Mouse (Mus musculus): Measurements from ENCODE around the gene Cnih3. TPM values are rescaled to one million over a fixed set of nuclear protein-coding genes. Genes with fewer than 3 reads are reported as not detected.

The Cnih3 gene
- polyA plus RNA-seq, 1 experiment: 0.07 TPM

- no peaks in the 10 kb centered on the region for H3K79me3 ChIP-seq (ENCODE audit: low read depth)
- H3K79me2 ChIP-seq (ENCODE audit: control insufficient read depth, insufficient read depth): no peaks in the 10 kb centered on the region
- H3K36me3 ChIP-seq (ENCODE audit: control insufficient read depth, insufficient read depth): no peaks in the 10 kb centered on the region
- no peak overlapping the region for H3K4me3 ChIP-seq (ENCODE audit: insufficient read depth, poor library complexity, severe bottlenecking)
- TF ChIP-seq MYOG (IDR thresholded peaks at IDR 0.05; ENCODE audit: control insufficient read depth, extremely low read depth, insufficient read length) (no peak), USF1 (IDR thresholded peaks at IDR 0.05; ENCODE audit: low read depth) (no peak), CEBPB (IDR thresholded peaks at IDR 0.05; ENCODE audit: low read depth) (no peak), CTCF (IDR thresholded peaks at IDR 0.05; ENCODE audit: control insufficient read depth, insufficient read depth, insufficient read length) (no peak), MYOD1 (IDR thresholded peaks at IDR 0.05; ENCODE audit: control insufficient read depth, insufficient read length, low read depth) (no peak), MAX (IDR thresholded peaks at IDR 0.05) (no peak), FOSL1 (IDR thresholded peaks at IDR 0.05; ENCODE audit: insufficient read depth, low read length, poor library complexity, severe bottlenecking) (no peak)
- no peaks in the 10 kb centered on the region for H3K27me3 ChIP-seq (ENCODE audit: control insufficient read depth, insufficient read depth, insufficient read length)
- H3ac ChIP-seq (ENCODE audit: control insufficient read depth, insufficient read length, low read depth): no peak overlapping the region
These were observed 40.1 kb downstream of the Cnih3 start for GRCm38 (mm10) chr1:181392489-181392888.

GRCm38 (mm10) chr1:181393250-181394149, 41.1 kb downstream of the Cnih3 start:
- H3ac ChIP-seq (ENCODE audit: control insufficient read depth, insufficient read length, low read depth): no peak overlapping the region
- no peaks in the 10 kb centered on the region for H3K79me2 ChIP-seq (ENCODE audit: control insufficient read depth, insufficient read depth)
- no peak overlapping the region for H3K4me3 ChIP-seq (ENCODE audit: insufficient read depth, poor library complexity, severe bottlenecking)
- TF ChIP-seq MAX (IDR thresholded peaks at IDR 0.05) (no peak), CEBPB (IDR thresholded peaks at IDR 0.05; ENCODE audit: low read depth) (no peak), FOSL1 (IDR thresholded peaks at IDR 0.05; ENCODE audit: insufficient read depth, low read length, poor library complexity, severe bottlenecking) (no peak), CTCF (IDR thresholded peaks at IDR 0.05; ENCODE audit: control insufficient read depth, insufficient read depth, insufficient read length) (peak; percentile 22), MYOD1 (IDR thresholded peaks at IDR 0.05; ENCODE audit: control insufficient read depth, insufficient read length, low read depth) (no peak), USF1 (IDR thresholded peaks at IDR 0.05; ENCODE audit: low read depth) (no peak), MYOG (IDR thresholded peaks at IDR 0.05; ENCODE audit: control insufficient read depth, extremely low read depth, insufficient read length) (no peak)
- H3K79me3 ChIP-seq (ENCODE audit: low read depth): no peaks in the 10 kb centered on the region
- H3K36me3 ChIP-seq (ENCODE audit: control insufficient read depth, insufficient read depth): no peaks in the 10 kb centered on the region
- no peaks in the 10 kb centered on the region for H3K27me3 ChIP-seq (ENCODE audit: control insufficient read depth, insufficient read depth, insufficient read length)

GRCm38 (mm10) chr1:181395234-181395828, 42.9 kb downstream of the Cnih3 start:
- no peaks in the 10 kb centered on the region for H3K36me3 ChIP-seq (ENCODE audit: control insufficient read depth, insufficient read depth)
- H3ac ChIP-seq (ENCODE audit: control insufficient read depth, insufficient read length, low read depth): no peak overlapping the region
- H3K79me2 ChIP-seq (ENCODE audit: control insufficient read depth, insufficient read depth): no peaks in the 10 kb centered on the region
- TF ChIP-seq USF1 (IDR thresholded peaks at IDR 0.05; ENCODE audit: low read depth) (peak; percentile 18), CTCF (IDR thresholded peaks at IDR 0.05; ENCODE audit: control insufficient read depth, insufficient read depth, insufficient read length) (no peak), FOSL1 (IDR thresholded peaks at IDR 0.05; ENCODE audit: insufficient read depth, low read length, poor library complexity, severe bottlenecking) (no peak), CEBPB (IDR thresholded peaks at IDR 0.05; ENCODE audit: low read depth) (peak; percentile 26), MAX (IDR thresholded peaks at IDR 0.05) (no peak), MYOD1 (IDR thresholded peaks at IDR 0.05; ENCODE audit: control insufficient read depth, insufficient read length, low read depth) (peak; percentile 81), MYOG (IDR thresholded peaks at IDR 0.05; ENCODE audit: control insufficient read depth, extremely low read depth, insufficient read length) (no peak)
- H3K27me3 ChIP-seq (ENCODE audit: control insufficient read depth, insufficient read depth, insufficient read length): no peaks in the 10 kb centered on the region
- H3K79me3 ChIP-seq (ENCODE audit: low read depth): no peaks in the 10 kb centered on the region
- no peak overlapping the region for H3K4me3 ChIP-seq (ENCODE audit: insufficient read depth, poor library complexity, severe bottlenecking)

- Histone ChIP-seq H3K27me3 (ENCODE audit: control insufficient read depth, insufficient read depth, insufficient read length) (no peaks in the 10 kb centered on the region), H3ac (ENCODE audit: control insufficient read depth, insufficient read length, low read depth) (no peak overlapping the region), H3K79me2 (ENCODE audit: control insufficient read depth, insufficient read depth) (no peaks in the 10 kb centered on the region), H3K4me3 (ENCODE audit: insufficient read depth, poor library complexity, severe bottlenecking) (no peak overlapping the region), H3K36me3 (ENCODE audit: control insufficient read depth, insufficient read depth) (no peaks in the 10 kb centered on the region), H3K79me3 (ENCODE audit: low read depth) (no peaks in the 10 kb centered on the region)
- TF ChIP-seq USF1 (IDR thresholded peaks at IDR 0.05; ENCODE audit: low read depth) (no peak), CEBPB (IDR thresholded peaks at IDR 0.05; ENCODE audit: low read depth) (no peak), MAX (IDR thresholded peaks at IDR 0.05) (no peak), FOSL1 (IDR thresholded peaks at IDR 0.05; ENCODE audit: insufficient read depth, low read length, poor library complexity, severe bottlenecking) (no peak), MYOG (IDR thresholded peaks at IDR 0.05; ENCODE audit: control insufficient read depth, extremely low read depth, insufficient read length) (no peak), CTCF (IDR thresholded peaks at IDR 0.05; ENCODE audit: control insufficient read depth, insufficient read depth, insufficient read length) (no peak), MYOD1 (IDR thresholded peaks at IDR 0.05; ENCODE audit: control insufficient read depth, insufficient read length, low read depth) (no peak)
These were observed 46.8 kb downstream of the Cnih3 start for GRCm38 (mm10) chr1:181399179-181399578.

GRCm38 (mm10) chr1:181403056-181403455, 50.6 kb downstream of the Cnih3 start:
- H3K4me3 ChIP-seq (ENCODE audit: insufficient read depth, poor library complexity, severe bottlenecking): no peak overlapping the region
- H3ac ChIP-seq (ENCODE audit: control insufficient read depth, insufficient read length, low read depth): no peak overlapping the region
- no peaks in the 10 kb centered on the region for H3K79me3 ChIP-seq (ENCODE audit: low read depth)
- no peaks in the 10 kb centered on the region for H3K27me3 ChIP-seq (ENCODE audit: control insufficient read depth, insufficient read depth, insufficient read length)
- H3K79me2 ChIP-seq (ENCODE audit: control insufficient read depth, insufficient read depth): no peaks in the 10 kb centered on the region
- TF ChIP-seq USF1 (IDR thresholded peaks at IDR 0.05; ENCODE audit: low read depth): no peak
- no peak for TF ChIP-seq MAX (IDR thresholded peaks at IDR 0.05)
- TF ChIP-seq FOSL1 (IDR thresholded peaks at IDR 0.05; ENCODE audit: insufficient read depth, low read length, poor library complexity, severe bottlenecking): no peak
- no peak for TF ChIP-seq CTCF (IDR thresholded peaks at IDR 0.05; ENCODE audit: control insufficient read depth, insufficient read depth, insufficient read length)
- TF ChIP-seq MYOG (IDR thresholded peaks at IDR 0.05; ENCODE audit: control insufficient read depth, extremely low read depth, insufficient read length): no peak
- TF ChIP-seq MYOD1 (IDR thresholded peaks at IDR 0.05; ENCODE audit: control insufficient read depth, insufficient read length, low read depth): no peak
- no peak for TF ChIP-seq CEBPB (IDR thresholded peaks at IDR 0.05; ENCODE audit: low read depth)
- no peaks in the 10 kb centered on the region for H3K36me3 ChIP-seq (ENCODE audit: control insufficient read depth, insufficient read depth)
